Mouse (Mus musculus) activated CD4-positive, CD25-positive, alpha-beta regulatory T cell, adult 4 months (primary cell): ENCODE measurements around the gene Ddo. TPM values are rescaled to one million over a fixed set of nuclear protein-coding genes. Genes with fewer than 3 reads are reported as not detected.

Source experiments
- ATAC-seq: one replicate; pipeline ENCODE4 v1.8.0; 2017
- polyA plus RNA-seq, 2 experiments: library from polyadenylated mRNA; unstranded; fragments of 100-300 nt; shearing (Covaris generic); gene quantifications; one replicate each; pipeline ENCODE4 v1.2.1; 2017

The Ddo gene
- polyA plus RNA-seq, 2 experiments from 2014 or later = not detected

- ATAC-seq = no peak
These were observed 89.3 kb downstream of the Ddo start for GRCm38 (mm10) chr10:40719062-40719461.

GRCm38 (mm10) chr10:40720883-40721282, 91.1 kb downstream of the Ddo start:
- ATAC-seq = no peak

- ATAC-seq = no peak
These were observed 94.5 kb downstream of the Ddo start for GRCm38 (mm10) chr10:40724342-40724741.

- no peak for ATAC-seq
These were observed 95.3 kb downstream of the Ddo start for GRCm38 (mm10) chr10:40725066-40725465.

- no peak for ATAC-seq
These were observed 95.7 kb downstream of the Ddo start for GRCm38 (mm10) chr10:40725471-40725870.

GRCm38 (mm10) chr10:40726288-40726902, 96.6 kb downstream of the Ddo start:
- no peak for ATAC-seq

- no peak for ATAC-seq
These were observed 97.2 kb downstream of the Ddo start for GRCm38 (mm10) chr10:40726989-40727388.

GRCm38 (mm10) chr10:40730200-40730599, 100.4 kb downstream of the Ddo start:
- no peak for ATAC-seq

Other genes starting within 250 kb of the Ddo start
- not detected for gene Slc22a16, start 59.7 kb upstream of the Ddo start, polyA plus RNA-seq
- gene Mettl24, start 53.3 kb downstream of the Ddo start, polyA plus RNA-seq = not detected